Mouse (Mus musculus) T-cell, adult 2 months (primary cell): Measurements from ENCODE around the gene Dlg2.
A peak's percentile ranks its signal among the peaks of the same experiment; 100 is the strongest.

ENCODE experiments used
- DNase-seq: peaks from one replicate; pipeline ENCODE4 v3.0.0; 2022; ENCODE audit warnings: low spot score

Dlg2 gene

DNA sequence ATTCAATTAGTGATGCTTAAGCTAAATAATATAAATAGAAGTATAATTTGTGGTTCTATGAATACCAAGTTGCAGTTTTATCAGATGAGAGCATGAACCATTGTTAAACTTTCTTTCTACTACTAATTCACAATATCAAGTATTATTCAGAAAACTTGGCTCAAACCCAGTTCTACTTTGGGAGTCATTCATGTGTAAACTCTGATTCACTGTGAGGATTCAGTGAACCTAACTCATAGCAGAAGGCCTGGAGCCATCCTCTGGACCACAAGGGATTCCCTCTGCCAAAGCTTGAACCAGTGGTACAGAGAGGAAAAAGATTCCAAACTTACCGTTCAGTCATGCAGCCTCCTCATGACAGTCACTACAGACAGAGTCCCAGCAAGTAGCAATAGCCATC, 1920.3 kb downstream of the Dlg2 start:
- no peak for DNase-seq

DNA sequence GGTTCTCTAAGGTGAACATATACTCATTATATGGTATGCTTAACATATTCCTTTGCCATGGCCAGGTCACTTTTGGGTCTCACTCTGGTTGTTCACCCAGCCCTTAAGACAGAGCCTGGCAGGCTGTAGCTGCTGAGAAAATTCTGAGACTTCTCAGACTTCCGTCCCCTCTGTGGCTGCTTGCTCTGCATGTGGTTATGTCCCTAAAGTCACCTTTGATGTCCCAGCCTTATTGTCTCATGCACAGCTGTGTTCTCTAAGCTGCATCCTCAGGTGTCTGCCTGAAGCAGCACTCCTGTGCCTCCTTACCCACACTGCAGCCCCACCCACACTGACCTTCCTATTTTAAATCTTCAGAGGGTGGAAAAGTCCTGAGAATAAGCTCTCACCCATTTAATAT, 1922.4 kb downstream of the Dlg2 start:
- DNase-seq: no peak

DNA sequence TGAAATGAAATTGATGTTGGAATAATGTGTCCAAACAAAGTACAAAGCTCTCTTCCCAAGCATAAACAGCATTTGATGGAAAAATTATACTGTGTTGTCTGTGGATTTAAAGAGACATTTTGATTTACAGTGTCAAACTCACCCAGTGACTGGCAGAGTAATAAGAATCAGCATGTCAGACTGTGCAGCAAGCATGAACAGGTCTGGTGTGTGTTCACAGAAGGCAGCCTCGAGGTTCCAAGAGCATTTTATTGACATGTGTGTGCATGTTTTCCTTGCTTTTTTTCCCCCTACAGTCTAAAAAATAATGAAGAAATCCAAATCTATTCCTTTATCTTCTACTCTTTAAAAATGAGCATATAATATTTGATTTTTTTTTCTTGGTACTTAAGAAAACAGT, 1924.1 kb downstream of the Dlg2 start:
- no peak for DNase-seq

DNA sequence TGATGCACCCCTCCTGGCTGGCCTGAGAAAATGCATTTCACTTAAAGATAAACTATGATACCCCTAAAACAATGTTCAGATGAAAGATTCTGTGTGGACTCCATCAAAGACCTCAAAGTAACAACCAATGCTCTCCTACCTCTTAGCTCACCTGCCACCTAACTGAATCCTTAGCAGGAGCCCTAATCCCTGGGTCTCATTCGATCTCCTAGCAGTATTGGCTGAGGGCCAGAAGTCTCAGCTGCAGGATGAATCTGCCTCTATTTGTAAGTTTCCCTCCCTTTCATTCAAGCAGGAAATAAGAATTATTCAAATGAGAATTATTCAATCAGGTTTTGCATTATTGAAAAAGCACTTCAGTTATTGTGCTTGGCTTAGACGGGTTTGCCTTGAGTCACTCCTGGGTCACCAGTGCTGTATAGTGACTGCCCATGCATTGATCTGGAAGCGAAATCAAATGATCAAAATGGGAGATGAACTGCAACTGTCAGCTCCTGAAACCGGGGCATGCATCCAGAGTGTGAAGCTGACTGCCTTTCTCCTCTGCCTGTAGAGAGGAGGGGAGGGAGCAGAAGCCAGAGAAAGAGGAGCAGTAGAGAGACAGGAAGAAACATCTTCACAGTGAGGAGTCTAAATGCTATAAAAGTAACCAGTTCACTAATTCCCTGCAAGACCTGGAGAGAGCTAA, 1924.7 kb downstream of the Dlg2 start:
- no peak for DNase-seq

DNA sequence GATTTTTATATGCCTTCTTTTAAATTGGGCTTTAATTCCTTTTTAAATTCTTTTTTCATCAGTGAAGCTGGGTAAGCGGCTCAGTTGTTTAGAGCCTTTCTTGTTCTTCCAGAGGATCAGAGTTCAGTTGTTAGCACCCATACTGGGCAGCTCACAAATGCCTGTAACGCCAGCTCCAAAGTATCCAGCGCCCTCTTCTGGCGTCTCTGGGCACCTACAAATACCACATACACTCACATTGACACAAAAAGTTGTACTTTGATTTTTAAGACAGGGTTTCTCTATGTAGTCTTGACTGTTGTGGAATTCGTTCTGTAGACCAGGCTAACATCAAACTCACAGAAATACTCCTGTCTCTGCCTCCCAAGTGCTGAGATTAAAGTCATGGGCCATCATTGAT, 1932.0 kb downstream of the Dlg2 start:
- DNase-seq: no peak

DNA sequence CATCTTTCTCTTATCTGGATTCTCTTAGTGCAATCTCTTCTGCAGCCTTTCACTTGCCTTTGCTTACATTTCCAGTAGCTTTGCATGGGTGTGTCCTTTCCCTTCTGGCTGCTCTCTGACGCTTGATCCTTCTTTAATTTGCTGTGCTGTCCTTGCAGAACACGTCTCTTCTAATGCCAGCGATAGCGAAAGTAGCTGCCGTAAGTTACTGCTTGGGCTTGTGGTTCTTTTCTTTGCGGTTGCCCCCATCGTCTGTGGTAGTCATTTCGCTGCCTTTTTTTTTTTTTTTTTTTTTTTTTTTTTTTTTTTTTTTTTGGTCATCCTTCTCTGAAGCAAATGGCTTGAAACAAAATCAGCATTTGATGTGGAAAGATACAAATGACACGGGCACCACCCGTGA, 1944.0 kb downstream of the Dlg2 start:
- DNase-seq: peak; percentile 8

DNA sequence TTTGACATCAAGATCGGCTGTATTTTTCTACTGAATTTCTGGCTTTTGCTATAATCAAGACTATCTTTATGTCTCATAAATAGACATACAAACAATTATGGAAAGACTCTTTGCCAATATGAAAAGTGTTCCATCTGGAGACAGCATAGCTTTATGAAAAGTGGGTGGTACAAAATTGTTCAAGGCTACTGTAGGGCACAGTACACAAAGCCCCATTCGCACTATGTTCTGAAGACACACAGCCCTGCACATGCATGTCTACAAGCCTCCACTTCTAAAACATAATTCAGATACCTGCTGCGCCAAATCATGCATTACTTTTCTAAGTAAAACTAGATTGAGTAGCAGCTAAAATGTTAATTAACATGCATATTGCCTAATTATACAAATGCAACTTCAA, 1946.5 kb downstream of the Dlg2 start:
- no peak for DNase-seq

DNA sequence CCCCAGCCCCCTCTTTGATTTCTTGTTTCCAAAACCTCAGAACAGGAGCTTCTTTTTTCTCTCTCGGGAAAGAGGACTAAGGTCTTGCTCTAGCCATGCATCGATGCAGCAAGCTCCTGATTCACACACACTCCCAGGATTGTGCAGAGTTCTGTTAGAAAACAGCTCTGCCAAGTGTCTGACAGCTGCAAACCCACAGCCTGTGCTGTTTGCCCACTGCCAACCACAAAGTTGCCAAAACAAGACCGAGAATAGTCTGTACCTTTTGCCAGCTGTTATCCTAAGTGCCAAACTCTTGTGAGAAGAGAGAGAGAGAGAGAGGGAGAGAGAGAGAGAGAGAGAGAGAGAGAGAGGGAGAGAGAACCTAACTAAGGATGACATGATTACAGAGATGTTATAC, 1948.2 kb downstream of the Dlg2 start:
- no peak for DNase-seq

DNA sequence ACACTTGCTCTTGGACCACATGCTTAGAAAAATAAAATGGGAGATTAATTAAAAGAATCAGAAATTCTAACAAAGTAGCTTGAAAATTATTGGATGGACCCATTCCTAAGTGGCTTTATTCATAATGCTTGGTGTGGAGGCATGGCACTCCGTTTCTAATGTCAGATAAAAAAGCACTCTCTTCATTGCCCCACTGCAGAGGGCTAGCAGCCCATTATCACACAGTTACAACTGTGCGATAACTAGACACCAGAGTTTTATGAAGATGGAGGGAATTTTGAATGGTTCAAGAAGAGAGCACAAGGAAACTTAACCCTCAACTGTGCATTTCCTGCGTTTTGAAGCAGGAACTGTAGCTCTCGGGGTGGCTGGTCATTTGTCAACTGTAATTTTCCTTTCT, 1950.8 kb downstream of the Dlg2 start:
- DNase-seq: no peak

DNA sequence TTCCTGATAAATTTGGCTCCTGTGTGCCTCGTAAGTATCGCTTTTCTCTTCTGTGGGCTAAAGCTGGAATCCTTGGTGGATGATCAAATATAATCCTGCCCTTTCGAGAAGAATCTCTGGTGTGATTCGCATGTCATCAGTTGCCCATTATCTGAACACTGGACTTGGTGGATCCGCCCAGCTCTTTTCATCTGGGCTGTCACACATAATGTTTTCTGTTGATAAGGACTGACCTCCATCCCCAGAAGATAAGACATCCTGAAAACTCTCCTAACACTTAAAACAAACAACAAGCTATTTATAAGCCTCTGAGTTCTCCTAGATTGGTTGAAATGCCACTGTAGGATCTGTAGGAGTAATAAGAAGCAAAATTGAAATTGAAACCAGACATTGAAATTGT, 1952.2 kb downstream of the Dlg2 start:
- DNase-seq: no peak

DNA sequence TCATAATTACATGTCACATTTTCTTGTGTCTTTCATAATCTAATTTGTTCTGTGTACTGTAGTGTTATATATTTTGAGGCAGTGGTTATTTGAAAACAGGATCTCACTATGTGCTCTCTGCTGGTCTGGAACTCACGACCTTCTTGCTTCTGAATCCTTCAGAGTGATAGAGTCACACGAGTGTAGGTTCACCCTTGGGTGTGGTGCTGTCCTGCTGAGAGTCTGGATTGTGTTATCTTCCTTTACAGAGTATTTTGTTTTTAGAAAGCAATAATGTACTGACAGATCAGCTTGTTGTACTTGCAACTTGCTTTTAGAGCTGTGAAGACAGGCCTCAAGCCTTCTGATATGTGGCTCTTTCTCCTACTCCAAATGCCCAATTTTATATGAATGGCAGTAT, 1953.8 kb downstream of the Dlg2 start:
- DNase-seq: no peak

DNA sequence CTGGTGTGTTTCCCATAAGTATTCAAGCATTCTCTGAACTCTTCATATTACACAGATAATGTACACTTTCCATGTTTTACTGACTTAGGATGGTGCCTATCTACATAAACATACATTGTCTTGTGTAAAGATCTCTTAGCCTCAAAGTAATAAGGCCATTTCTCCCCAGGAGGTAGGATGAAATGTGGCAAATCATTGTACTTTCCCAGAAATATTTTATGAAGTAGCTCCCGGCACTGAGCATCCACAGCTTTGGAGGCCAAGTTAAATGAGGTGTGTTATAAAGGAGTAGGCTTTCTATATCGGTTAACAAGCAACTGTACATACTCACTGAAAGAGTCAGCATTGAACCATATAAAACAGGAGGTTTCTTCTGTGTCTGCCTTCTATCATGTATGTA, 1960.7 kb downstream of the Dlg2 start:
- no peak for DNase-seq

DNA sequence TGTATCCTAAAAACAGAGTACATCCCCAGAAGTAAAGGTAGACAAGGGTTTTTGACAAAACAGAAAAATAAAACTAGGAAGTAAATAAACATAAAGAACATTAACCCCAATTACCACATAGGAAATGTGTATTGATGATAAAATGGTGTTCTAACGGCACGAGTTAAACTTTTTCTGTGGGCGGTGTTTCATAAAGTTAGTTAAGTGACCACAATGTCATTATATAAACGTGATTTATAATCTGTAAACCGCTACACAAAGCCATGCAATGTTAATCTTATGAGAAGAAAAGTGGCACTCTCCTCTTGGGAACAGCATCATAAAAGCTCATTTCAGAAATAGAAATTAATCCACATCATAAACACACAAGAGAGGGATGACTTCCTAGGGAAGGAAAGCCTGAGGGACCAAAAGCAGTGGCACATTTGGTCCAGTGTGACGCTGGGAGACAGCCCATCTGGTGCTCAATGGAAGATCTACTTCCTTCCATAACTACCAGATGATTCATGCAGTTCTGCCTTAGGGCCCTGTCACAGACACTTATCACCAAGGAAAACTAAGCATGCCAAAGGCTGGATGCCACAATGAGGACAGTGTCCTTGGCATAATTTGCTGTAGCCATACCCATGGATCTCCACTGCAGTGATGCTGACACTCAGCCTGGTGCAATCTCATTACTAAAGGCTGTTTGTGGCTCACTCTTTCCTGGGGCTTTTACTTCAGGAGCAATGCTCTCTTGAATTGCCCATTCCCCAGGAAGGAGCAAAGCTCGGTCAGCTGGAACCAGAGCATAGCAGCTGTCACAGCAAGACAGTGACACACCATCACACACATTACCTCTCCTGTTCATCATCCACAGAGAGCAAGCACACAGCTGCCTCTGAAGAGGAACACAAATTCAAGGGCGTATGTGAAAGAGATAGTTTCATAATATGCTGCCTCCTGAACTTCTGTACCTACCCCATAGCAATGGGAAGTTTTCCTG, 1963.3 kb downstream of the Dlg2 start:
- DNase-seq: no peak

DNA sequence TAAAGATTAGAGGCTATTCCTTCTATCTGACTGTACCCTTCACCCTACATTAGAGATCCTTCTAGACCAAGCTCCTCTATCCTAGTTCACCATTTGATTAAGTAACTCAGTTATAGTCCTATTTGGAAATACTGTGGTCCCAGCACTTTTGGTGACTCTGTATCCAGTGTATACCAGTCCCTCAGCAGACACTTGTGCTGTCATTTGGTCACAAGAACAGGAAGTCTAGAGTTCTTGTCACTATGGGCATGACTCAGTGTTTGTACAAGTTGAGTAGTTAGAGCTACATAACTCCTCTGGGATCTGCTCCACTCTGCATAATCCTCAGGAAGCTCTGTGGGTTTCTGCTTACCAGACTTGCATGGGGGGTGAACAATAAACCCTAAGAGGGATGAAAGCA, 1965.1 kb downstream of the Dlg2 start:
- DNase-seq: no peak

DNA sequence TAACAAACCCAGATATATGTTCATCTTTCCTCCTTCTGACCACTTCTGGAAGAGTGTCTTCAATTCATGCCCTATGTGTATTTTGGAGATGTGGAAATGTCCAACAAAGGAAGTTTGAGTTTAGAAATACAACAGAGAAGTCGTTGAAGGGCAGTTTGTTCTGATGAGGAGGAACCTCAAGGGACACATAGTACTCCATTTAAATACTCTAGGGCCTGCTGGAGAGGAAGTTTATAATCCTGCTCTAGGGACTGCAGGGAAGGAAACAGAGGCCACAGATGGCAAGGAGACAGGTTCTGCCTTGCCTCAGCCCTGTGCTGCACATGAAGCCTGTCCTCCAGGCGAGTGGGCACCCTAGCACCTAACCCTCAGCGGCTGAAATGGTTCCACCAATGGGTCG, 1965.6 kb downstream of the Dlg2 start:
- DNase-seq: no peak

DNA sequence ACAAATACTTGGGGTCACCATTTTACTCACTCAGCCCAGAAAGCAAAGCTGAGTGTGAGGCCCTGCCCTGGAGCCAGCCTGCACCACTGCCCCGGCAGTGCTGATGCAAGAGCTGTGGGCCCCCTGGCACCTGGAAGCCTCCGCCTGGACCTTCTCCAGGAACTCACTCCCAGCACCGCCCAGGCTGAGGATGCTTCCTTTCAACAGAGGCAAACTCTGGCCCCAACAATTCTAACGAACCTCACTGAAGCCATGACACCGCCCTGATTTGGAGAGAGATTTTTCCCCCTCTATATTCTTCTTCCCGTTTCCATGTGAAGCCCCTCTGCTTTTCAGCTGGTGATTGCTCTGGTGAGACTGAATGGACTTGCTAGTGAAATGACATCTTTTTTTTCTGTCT, 1971.5 kb downstream of the Dlg2 start:
- no peak for DNase-seq

DNA sequence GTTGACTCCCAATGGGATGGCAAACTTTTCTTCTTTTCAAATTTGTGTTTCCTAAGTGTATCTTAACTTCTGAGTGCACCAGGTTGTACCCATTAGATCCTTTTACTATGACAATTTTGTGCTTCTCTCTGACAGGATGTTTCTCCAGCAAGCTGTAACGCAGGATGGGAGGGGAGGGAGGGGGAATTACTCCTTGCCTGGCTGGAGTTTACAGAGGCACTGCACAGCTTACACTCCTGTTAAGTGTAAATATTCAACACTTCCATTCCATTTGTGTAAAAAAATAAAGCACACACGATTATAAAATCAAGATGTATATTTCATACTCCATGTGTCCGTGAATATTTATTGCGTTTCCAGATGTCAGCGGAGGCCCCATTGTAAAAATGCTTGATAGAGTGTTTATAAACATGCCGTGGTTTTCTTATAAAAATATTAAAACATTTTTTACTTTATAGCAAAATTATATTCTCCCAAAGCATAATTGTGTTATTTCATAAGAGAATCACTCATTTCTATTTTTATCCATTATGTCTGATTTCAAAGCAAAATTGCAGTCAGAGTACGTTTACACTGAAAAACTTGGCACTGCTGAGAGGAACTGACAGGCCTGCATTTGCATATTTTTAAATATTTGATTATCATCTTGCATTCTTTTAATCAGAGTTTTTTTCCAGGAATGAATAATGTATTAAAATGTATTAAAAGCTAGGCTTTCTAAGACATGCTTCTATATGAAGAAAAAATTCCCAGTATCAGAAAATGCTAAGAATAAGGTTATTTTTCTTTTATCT, 1972.5 kb downstream of the Dlg2 start:
- no peak for DNase-seq

DNA sequence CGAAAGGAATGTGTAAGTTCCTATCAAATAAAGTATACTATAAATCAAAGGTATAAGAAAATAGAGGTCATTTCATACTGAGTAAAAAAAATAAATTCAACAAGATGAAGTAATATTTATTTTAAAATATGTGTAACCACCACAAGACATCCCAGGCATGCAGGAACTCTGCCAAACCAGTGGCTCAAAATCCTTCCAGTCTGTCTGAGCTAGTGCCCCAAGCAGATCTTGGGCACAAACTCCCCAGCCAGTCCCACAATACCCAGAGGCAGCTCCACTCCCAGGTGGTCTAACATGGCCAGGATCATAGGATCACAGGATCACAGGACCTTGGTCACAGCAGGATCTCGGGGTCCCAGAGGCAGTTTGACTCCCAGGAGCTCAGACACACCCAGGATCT, 1977.7 kb downstream of the Dlg2 start:
- DNase-seq: no peak

DNA sequence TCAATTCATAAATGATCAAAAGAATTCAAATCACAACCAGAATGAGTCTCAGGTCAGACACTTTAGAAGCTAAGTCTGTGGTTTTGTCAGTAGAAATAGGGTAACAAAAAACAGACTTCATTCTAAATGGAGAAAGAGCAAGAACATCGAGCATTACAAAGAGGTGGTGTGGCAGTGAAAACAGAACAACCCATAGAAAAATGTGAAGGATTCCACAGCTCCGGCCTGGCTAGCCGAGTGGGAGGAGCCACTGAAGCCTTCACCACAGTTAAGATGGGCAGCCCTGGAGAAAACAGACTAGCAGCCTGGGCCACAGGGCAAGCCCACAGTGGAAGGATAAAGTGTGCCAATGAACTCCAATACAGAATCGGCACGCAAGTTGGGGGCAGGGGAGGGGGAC, 1979.5 kb downstream of the Dlg2 start:
- DNase-seq: no peak

DNA sequence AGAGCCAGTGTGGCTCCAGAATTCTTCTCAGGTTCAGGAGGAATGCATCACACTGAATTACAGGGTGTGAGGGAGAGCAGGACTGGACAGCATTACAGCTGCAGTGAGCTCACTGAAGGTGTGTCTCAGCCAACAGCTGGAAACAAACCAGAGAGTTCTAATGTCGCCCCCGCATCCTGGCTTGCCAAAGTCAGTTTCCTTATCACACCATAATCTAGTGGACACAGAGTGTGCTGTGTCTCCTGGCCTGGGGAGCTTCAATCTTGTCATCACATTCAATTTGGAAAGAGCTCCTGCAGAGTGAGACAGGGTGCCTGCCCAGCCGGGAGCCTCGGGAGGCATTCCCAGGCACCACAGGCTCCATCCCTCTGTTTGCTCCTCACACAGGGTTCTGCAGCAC, 1981.3 kb downstream of the Dlg2 start:
- DNase-seq: no peak

DNA sequence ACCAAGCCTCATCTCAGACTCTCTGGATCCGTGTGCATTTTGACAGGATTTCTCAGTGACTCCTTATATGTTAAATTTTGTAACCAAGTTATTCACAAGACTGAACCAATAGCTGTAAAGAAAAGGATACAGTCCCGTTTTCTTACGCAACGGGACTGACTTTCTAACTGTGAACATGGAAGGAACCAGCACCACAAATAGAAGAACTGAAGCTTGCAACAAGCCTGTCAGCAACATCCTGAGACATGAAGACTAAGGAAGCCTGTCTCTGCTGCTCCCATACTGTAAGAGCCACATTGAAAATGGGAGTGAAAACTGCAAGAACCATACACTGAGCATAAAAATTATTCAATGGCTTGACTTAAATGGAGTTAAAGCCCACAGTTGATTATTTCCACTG, 1981.8 kb downstream of the Dlg2 start:
- no peak for DNase-seq

DNA sequence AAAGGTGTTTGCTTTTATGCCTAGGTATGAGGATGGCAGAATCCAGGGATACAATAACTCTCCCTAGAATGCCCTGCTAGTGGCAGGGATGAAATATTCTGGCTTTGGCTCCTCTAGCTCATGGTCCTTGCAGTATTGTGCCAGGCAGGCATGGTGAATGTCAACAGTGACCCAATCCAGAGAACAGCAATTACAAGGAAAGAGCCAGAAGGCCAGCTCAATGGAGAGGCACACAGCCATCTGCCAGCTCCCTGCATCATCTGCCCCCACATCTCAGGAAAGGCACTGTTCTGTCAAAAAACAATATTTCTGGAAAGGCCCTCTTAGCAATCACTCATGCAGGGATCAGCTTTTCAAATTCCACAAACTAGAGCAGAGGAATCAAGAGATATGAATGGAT, 1984.1 kb downstream of the Dlg2 start:
- no peak for DNase-seq

DNA sequence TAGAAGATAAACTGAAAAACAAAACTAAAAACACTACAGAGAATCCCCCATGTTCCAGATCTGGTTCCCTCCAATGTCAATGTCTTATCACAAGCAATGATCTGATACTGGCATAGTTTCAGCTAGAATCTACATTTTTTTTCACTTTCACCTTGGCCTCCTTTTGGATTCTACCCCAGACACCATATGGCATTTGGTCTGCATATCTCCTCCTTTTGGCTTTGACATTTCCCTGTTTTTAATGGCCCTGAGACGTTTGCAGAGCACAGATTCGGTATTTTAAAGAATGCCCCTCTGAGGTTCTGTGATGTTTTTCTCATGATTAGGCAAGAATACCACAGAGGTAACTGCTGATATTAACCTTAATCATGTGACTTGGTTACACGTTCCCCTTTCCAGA, 1984.8 kb downstream of the Dlg2 start:
- no peak for DNase-seq
